30 mouse cellular contexts compared by ENCODE assay signal in genomic region chr12:107949416-107949815, GRCm38 (mm10). TPM values are rescaled to one million over a fixed set of nuclear protein-coding genes. Genes with fewer than 3 reads are reported as not detected.
DNase-seq lines count a peak whose midpoint lies in the region; ATAC-seq and TF ChIP-seq lines count a peak whose summit lies in the region.
"Had no signal": no experiment of that assay in that cellular context is flagged by ENCODE, and none has a peak within 500 bp of the region (broad histone marks: within the 10 kb centered on the region; RNA-seq: fewer than 3 reads in every experiment).

No protein-coding gene starts in this region.

- no peak for TF ChIP-seq CTCF in kidney, postnatal 0 days (IDR thresholded peaks at IDR 0.05; ENCODE audit: low read depth)

- 84% methylated on average over 10 of the region's 10 CpGs for WGBS in embryonic facial prominence, embryonic 13.5 days
- WGBS in embryonic facial prominence, embryonic 10.5 days, result 91% methylated on average over 10 of the region's 10 CpGs
- WGBS in kidney, postnatal 0 days, result 66% methylated on average over 10 of the region's 10 CpGs
- WGBS in intestine, embryonic 16.5 days, result 58% methylated on average over 10 of the region's 10 CpGs
- WGBS in stomach, embryonic 16.5 days, result 53% methylated on average over 10 of the region's 10 CpGs

- H3K4me1 ChIP-seq in embryonic facial prominence, embryonic 13.5 days, result peaks cover 76% of the 10 kb centered on the region
- peaks cover 58% of the 10 kb centered on the region for H3K4me1 ChIP-seq in embryonic facial prominence, embryonic 10.5 days
- H3K4me1 ChIP-seq in kidney, postnatal 0 days (replicated peaks; ENCODE audit: insufficient read depth, low read length), result 0 out of 2 replicates have a peak, but pooled peaks cover 15% of the 10 kb centered on the region
- H3K4me1 ChIP-seq in intestine, embryonic 16.5 days (ENCODE audit: control insufficient read depth, insufficient read depth, low read length), result peaks cover 43% of the 10 kb centered on the region
- H3K4me1 ChIP-seq in stomach, embryonic 16.5 days (ENCODE audit: control insufficient read depth, insufficient read depth, low read length), result peaks cover 38% of the 10 kb centered on the region

- no peaks in the 10 kb centered on the region for H3K9me3 ChIP-seq in embryonic facial prominence, embryonic 13.5 days
- H3K9me3 ChIP-seq in embryonic facial prominence, embryonic 10.5 days, result no peaks in the 10 kb centered on the region
- no peaks in the 10 kb centered on the region for H3K9me3 ChIP-seq in kidney, postnatal 0 days (replicated peaks; ENCODE audit: low read length)
- no peaks in the 10 kb centered on the region for H3K9me3 ChIP-seq in intestine, embryonic 16.5 days (ENCODE audit: control insufficient read depth, low read length)
- no peaks in the 10 kb centered on the region for H3K9me3 ChIP-seq in stomach, embryonic 16.5 days (replicated peaks; ENCODE audit: control insufficient read depth, low read length)
- H3K9me3 ChIP-seq: embryonic facial prominence, embryonic 12.5 days; embryonic facial prominence, embryonic 15.5 days; forebrain, embryonic 10.5 days; forebrain, embryonic 12.5 days had no signal

- peaks cover 14% of the 10 kb centered on the region; the same call in 1 of the 2 replicates for H3K36me3 ChIP-seq in embryonic facial prominence, embryonic 13.5 days
- H3K36me3 ChIP-seq in embryonic facial prominence, embryonic 10.5 days (replicated peaks), result peaks cover 36% of the 10 kb centered on the region
- no peaks in the 10 kb centered on the region for H3K36me3 ChIP-seq in kidney, postnatal 0 days (ENCODE audit: insufficient read depth, low read length)
- no peaks in the 10 kb centered on the region for H3K36me3 ChIP-seq in intestine, embryonic 16.5 days (ENCODE audit: control insufficient read depth, insufficient read depth, low read length)
- no peaks in the 10 kb centered on the region for H3K36me3 ChIP-seq in stomach, embryonic 16.5 days (ENCODE audit: control insufficient read depth, insufficient read depth, low read length)
- H3K36me3 ChIP-seq: embryonic facial prominence, embryonic 15.5 days; G1E had no signal

- DNase-seq in embryonic facial prominence, embryonic 10.5 days (ENCODE audit: low spot score), result no peak
- peak; percentile 59 for DNase-seq in kidney, postnatal 0 days (ENCODE audit: low spot score)
- no peak for DNase-seq in kidney, adult 11 months
- DNase-seq: adrenal gland, adult 8-10 months; adrenal gland, postnatal 14 days; adrenal gland, postnatal 36 days; B cell, adult 2 months; cerebellum, adult 11 months; cerebellum, adult 18-20 months; cerebellum, adult 8-10 months; cerebellum, adult 9-11 months; cerebellum, postnatal 14 days; cerebellum, postnatal 36 days; embryo, embryonic 11 days had no signal

- H3K4me2 ChIP-seq in embryonic facial prominence, embryonic 13.5 days, result no peak overlapping the region
- H3K4me2 ChIP-seq in kidney, postnatal 0 days (ENCODE audit: low read length), result no peak overlapping the region
- H3K4me2 ChIP-seq in intestine, embryonic 16.5 days (ENCODE audit: low read depth, low read length), result no peak overlapping the region
- no peak overlapping the region for H3K4me2 ChIP-seq in stomach, embryonic 16.5 days (ENCODE audit: low read depth, low read length)
- H3K4me2 ChIP-seq: embryonic facial prominence, embryonic 12.5 days; embryonic facial prominence, embryonic 15.5 days; forebrain, embryonic 12.5 days had no signal

- no peak for ATAC-seq in embryonic facial prominence, embryonic 13.5 days (ENCODE audit: insufficient number of reproducible peaks, insufficient read depth, low FRiP score, low TSS enrichment, low read depth)
- ATAC-seq in kidney, postnatal 0 days (replicated peaks; ENCODE audit: low FRiP score, low read depth), result no peak
- peak; percentile 54 for ATAC-seq in intestine, embryonic 16.5 days
- ATAC-seq in stomach, embryonic 16.5 days (ENCODE audit: insufficient read depth, low FRiP score), result peak; percentile 35; the same call in 1 of the 2 replicates
- no peak for ATAC-seq in cerebellum, adult (ENCODE audit: insufficient number of reproducible peaks, low FRiP score, low TSS enrichment)
- ATAC-seq: activated CD4-positive, CD25-positive, alpha-beta regulatory T cell, adult 4 months; CD4-positive, CD25-positive, alpha-beta regulatory T cell, adult 4 months; forebrain, embryonic 14.5 days; forebrain, embryonic 16.5 days; Patski had no signal

- peak overlapping the region; percentile 29; the same call in 1 of the 2 replicates for H3K27ac ChIP-seq in embryonic facial prominence, embryonic 13.5 days
- no peak overlapping the region for H3K27ac ChIP-seq in embryonic facial prominence, embryonic 10.5 days (replicated peaks)
- no peak overlapping the region for H3K27ac ChIP-seq in kidney, postnatal 0 days
- no peak overlapping the region for H3K27ac ChIP-seq in intestine, embryonic 16.5 days (ENCODE audit: low read length)
- no peak overlapping the region for H3K27ac ChIP-seq in stomach, embryonic 16.5 days (ENCODE audit: low read length)
- H3K27ac ChIP-seq: embryonic facial prominence, embryonic 12.5 days; embryonic facial prominence, embryonic 15.5 days had no signal

- H3K27me3 ChIP-seq in embryonic facial prominence, embryonic 13.5 days, result no peaks in the 10 kb centered on the region
- no peaks in the 10 kb centered on the region for H3K27me3 ChIP-seq in embryonic facial prominence, embryonic 10.5 days (replicated peaks; ENCODE audit: low read depth, poor library complexity, severe bottlenecking)
- H3K27me3 ChIP-seq in kidney, postnatal 0 days (ENCODE audit: insufficient read depth, low read length), result no peaks in the 10 kb centered on the region
- H3K27me3 ChIP-seq in intestine, embryonic 16.5 days (replicated peaks; ENCODE audit: control insufficient read depth, insufficient read depth, low read length), result no peaks in the 10 kb centered on the region
- peaks cover 2% of the 10 kb centered on the region; the same call in 1 of the 2 replicates for H3K27me3 ChIP-seq in stomach, embryonic 16.5 days (ENCODE audit: control insufficient read depth, insufficient read depth, low read length)
- H3K27me3 ChIP-seq: CH12.LX; embryonic facial prominence, embryonic 12.5 days; embryonic facial prominence, embryonic 15.5 days; forebrain, embryonic 12.5 days; Patski had no signal

- H3K4me3 ChIP-seq in embryonic facial prominence, embryonic 13.5 days, result no peak overlapping the region
- H3K4me3 ChIP-seq in embryonic facial prominence, embryonic 10.5 days, result no peak overlapping the region
- H3K4me3 ChIP-seq in kidney, postnatal 0 days (replicated peaks; ENCODE audit: low read depth, low read length), result no peak overlapping the region
- no peak overlapping the region for H3K4me3 ChIP-seq in intestine, embryonic 16.5 days (ENCODE audit: low read length)
- no peak overlapping the region for H3K4me3 ChIP-seq in stomach, embryonic 16.5 days (replicated peaks; ENCODE audit: low read length)
- H3K4me3 ChIP-seq: embryonic facial prominence, embryonic 12.5 days; embryonic facial prominence, embryonic 15.5 days; erythroblast, embryonic 14.5 days; forebrain, embryonic 10.5 days; forebrain, embryonic 12.5 days had no signal

- H3K9ac ChIP-seq in embryonic facial prominence, embryonic 13.5 days, result no peak overlapping the region
- H3K9ac ChIP-seq in kidney, postnatal 0 days (ENCODE audit: low read depth, low read length), result no peak overlapping the region
- no peak overlapping the region for H3K9ac ChIP-seq in intestine, embryonic 16.5 days (ENCODE audit: low read depth, low read length)
- no peak overlapping the region for H3K9ac ChIP-seq in stomach, embryonic 16.5 days (ENCODE audit: low read length)
- H3K9ac ChIP-seq: embryonic facial prominence, embryonic 12.5 days; embryonic facial prominence, embryonic 15.5 days; forebrain, embryonic 12.5 days had no signal

RNA-seq across cellular contexts. Expression of gene Bcl11b, which starts 54.0 kb away (rescaled TPM):
- polyA plus RNA-seq in embryonic facial prominence, embryonic 13.5 days (2015; fragmentation: Nextera tagmentation; extraction: Ambion mirVana), result 35.7 and 40.6 TPM in 2 replicates
- 7.3 and 10.4 TPM in 2 replicates for polyA plus RNA-seq in embryonic facial prominence, embryonic 10.5 days (2016; fragmentation: Nextera tagmentation; extraction: Ambion mirVana)
- 2.2 and 2.4 TPM in 2 replicates for polyA plus RNA-seq in kidney, postnatal 0 days (2015; fragmentation: Nextera tagmentation; extraction: Ambion mirVana)
- polyA plus RNA-seq in intestine, embryonic 16.5 days (2015; fragmentation: Nextera tagmentation; extraction: Ambion mirVana), result 3.4 and 5.5 TPM in 2 replicates
- polyA plus RNA-seq in stomach, embryonic 16.5 days (2015; fragmentation: Nextera tagmentation; extraction: Ambion mirVana), result 2.3 and 2.6 TPM in 2 replicates
- polyA plus RNA-seq: erythroblast, embryonic 14.5 days; G1E had no signal

Comparison
In these comparisons a context has a peak if more than half of its experiments do, and no peak if none do; other contexts are left out.
1. ATAC-seq: peak in intestine, embryonic 16.5 days (single experiment) and stomach, embryonic 16.5 days (single experiment); none in embryonic facial prominence, embryonic 13.5 days (single experiment), kidney, postnatal 0 days (single experiment) and cerebellum, adult (single experiment).